Mouse (Mus musculus) gastrocnemius, postnatal 14 days (tissue): Measurements from ENCODE around the gene Astn1. TPM values are rescaled to one million over a fixed set of nuclear protein-coding genes. Genes with fewer than 3 reads are reported as not detected.

Source experiments
- DNase-seq: peaks from one replicate; pipeline ENCODE4 v3.0.0; 2021; ENCODE audit warnings: mixed read lengths
- intact Hi-C: fragments of 180-260 bp; cut with DNase I; formaldehyde crosslinking; loops from one replicate; pipeline ENCODE4 v1.15.1; 2025; ENCODE audit warnings: low total_unique reads
- total RNA-seq, 2 experiments: library from RNA; stranded (reverse); gene quantifications; 2 replicates each; pipeline ENCODE4 v1.2.3; 2021

Gene Astn1
- total RNA-seq, 2 experiments from 2014 or later: 0.38 to 0.39 TPM

DNA sequence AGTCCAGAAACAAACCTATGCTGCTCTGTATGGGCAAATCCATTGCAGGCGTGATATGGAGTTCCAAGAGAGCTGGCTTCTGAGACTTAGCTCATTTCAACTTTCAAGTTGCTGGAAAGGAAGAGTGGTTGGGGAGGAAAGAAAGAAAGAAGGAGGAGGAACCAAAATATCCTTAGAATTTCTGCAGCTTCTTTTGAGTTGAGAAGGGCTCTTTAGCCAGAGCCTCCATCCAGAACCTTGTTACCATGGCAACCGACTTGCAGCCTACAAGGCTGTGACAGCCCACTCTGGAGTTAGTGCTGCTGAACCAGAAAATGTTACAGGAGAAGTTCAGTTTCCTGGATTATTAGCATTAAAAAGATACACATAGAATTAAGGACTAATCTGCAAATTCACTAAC, 46.1 kb downstream of the Astn1 start:
- DNase-seq: no peak
- intact Hi-C loops: no loop called here

DNA sequence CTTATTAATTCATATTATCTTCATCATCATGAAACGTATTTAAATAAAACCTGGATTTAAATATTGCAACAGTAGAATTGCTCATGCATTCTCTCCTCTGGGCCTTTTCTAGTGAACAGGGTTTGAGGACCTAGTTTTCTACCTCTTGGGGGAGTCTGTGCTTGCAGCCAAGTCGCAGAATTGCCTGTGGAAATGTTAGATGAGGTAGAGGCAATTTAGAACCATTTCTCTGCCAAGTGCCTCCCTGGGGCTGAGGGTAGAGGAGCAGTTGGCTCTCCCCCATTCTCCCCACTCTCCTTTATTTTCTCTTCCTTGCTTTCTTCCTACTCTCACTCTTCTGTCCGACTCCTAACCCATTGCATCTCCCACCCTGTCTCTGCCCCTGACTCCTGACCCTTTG, 49.1 kb downstream of the Astn1 start:
- intact Hi-C loops: no loop called here
- DNase-seq: no peak

DNA sequence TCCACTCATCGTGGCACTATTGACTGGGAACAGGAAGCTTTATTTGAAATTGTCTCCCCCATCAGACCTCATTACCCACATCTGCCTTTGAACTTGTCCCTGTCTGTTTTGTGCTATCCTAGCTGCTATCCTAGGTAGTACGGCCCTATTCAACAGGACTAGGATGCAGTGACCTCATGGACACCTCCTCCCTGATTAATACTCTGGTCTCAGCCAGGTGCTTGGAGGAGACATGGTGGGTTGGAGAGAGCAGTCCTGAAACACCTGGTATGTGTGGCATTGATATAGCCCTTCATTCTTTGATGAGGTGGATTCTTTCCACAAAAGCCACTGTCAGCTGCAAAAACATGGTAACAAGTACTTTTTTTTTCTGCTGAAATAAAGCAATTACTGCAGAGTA, 52.1 kb downstream of the Astn1 start:
- intact Hi-C loops: no loop called here
- DNase-seq: no peak

- no peak for DNase-seq
- intact Hi-C loops: no loop called here
Measured at GRCm38 (mm10) chr1:158421451-158421850, 59.4 kb downstream of the Astn1 start.

GRCm38 (mm10) chr1:158422739-158423138, 60.7 kb downstream of the Astn1 start:
- intact Hi-C loops: no loop called here
- DNase-seq: no peak

- intact Hi-C loops: no loop called here
- DNase-seq: no peak
Measured at GRCm38 (mm10) chr1:158446071-158446470, 84.0 kb downstream of the Astn1 start.

- no peak for DNase-seq
- intact Hi-C loops: no loop called here
Measured at GRCm38 (mm10) chr1:158447956-158448355, 85.9 kb downstream of the Astn1 start.

DNA sequence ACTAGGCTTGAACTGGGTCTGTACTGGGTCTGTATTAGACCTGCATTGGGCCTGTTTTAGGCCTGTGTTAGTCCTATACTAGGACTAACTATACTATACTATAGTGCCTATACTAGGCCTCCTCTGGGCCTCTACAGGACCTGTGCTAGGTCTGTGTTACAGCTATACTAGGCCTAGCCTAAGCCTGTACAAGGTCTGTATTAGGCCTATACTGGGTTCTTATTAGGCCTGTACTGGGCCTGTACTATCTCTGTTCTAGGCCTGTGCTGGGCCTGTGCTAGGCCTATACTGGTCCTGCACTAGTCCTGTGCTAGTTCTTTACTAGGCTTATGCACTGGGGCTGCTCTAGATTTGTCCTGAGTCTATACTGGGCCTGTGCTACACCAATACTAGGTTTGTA, 90.6 kb downstream of the Astn1 start:
- no peak for DNase-seq
- intact Hi-C loops: no loop called here

- intact Hi-C loops: no loop called here
Measured at GRCm38 (mm10) chr1:158453587-158453986, 91.5 kb downstream of the Astn1 start.

GRCm38 (mm10) chr1:158463975-158464374, 101.9 kb downstream of the Astn1 start:
- no peak for DNase-seq
- intact Hi-C loops: no loop called here

More at GRCm38 (mm10) chr1:158453587-158453986, 91.5 kb downstream of the Astn1 start:
- no peak for DNase-seq

GRCm38 (mm10) chr1:158465286-158465685, 103.2 kb downstream of the Astn1 start:
- intact Hi-C loops: no loop called here
- DNase-seq: no peak

- intact Hi-C loops: no loop called here
- DNase-seq: no peak
Measured at GRCm38 (mm10) chr1:158477841-158478240, 115.8 kb downstream of the Astn1 start.

DNA sequence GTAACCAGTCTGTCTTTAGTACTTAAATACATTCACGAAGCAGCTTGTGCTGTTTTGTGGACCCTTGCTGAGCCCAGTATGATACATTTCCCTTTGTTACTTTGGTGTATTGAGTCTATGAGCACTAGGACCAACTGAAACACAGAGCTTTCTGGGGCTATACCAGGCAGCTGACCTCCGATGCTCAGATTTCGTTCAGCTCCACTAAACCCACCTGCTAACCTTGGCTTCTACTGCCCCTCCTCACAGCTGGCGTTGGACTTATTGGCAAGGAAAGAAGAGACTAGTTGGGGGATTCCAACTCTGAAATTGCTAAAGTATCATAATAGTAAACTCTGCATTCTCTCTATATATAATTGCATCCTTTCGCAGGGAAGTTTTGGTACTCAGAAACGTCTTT, 118.2 kb downstream of the Astn1 start:
- intact Hi-C loops: no loop called here
- DNase-seq: no peak

- DNase-seq: no peak
- intact Hi-C loops: no loop called here
Measured at GRCm38 (mm10) chr1:158483733-158484132, 121.7 kb downstream of the Astn1 start.

GRCm38 (mm10) chr1:158489521-158490021, 127.5 kb downstream of the Astn1 start:
- no peak for DNase-seq
- intact Hi-C loops: no loop called here

GRCm38 (mm10) chr1:158490175-158490574, 128.1 kb downstream of the Astn1 start:
- intact Hi-C loops: no loop called here
- DNase-seq: no peak

GRCm38 (mm10) chr1:158493289-158493688, 131.2 kb downstream of the Astn1 start:
- no peak for DNase-seq
- intact Hi-C loops: no loop called here

DNA sequence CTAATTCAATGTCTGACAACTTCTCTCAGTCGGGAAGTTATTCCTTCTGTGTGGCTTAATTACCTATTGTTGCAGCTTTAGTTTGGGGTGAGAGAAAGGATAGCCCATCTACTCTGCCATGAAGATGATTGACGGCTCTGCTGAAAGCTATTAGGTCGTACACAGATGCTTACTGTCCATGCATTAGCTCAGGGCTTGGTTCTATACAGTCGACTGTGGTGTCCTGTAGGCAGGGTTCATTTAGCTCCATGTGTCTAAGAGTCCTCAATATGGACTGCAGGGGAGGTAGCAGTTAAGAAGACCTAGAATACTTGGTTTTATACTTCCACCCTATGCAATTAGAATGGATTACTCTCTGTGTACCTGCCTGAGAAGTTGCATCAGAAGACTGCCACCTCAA, 138.1 kb downstream of the Astn1 start:
- DNase-seq: no peak
- intact Hi-C loops: no loop called here

DNA sequence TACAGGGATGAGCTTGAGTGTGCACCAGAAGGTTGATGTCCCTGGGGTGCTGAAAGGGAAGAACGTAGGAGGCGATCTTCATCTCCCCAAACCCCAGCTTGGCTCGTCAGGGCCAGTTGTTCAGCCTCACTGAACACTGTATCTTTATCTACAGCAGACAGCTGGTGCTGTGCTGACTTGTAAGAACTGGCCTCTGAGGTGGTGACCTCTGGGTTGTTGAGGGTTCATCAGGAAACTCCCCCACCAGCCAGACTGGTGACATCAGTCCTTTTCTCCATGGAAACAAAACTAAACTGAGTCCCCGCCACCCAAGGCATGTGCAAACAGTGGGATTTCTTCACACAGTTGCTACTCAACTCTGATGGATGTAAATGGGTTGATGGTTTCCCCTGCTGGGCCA, 138.9 kb downstream of the Astn1 start:
- intact Hi-C loops: no loop called here
- no peak for DNase-seq

GRCm38 (mm10) chr1:158507610-158508009, 145.5 kb downstream of the Astn1 start:
- intact Hi-C loops: no loop called here
- no peak for DNase-seq

DNA sequence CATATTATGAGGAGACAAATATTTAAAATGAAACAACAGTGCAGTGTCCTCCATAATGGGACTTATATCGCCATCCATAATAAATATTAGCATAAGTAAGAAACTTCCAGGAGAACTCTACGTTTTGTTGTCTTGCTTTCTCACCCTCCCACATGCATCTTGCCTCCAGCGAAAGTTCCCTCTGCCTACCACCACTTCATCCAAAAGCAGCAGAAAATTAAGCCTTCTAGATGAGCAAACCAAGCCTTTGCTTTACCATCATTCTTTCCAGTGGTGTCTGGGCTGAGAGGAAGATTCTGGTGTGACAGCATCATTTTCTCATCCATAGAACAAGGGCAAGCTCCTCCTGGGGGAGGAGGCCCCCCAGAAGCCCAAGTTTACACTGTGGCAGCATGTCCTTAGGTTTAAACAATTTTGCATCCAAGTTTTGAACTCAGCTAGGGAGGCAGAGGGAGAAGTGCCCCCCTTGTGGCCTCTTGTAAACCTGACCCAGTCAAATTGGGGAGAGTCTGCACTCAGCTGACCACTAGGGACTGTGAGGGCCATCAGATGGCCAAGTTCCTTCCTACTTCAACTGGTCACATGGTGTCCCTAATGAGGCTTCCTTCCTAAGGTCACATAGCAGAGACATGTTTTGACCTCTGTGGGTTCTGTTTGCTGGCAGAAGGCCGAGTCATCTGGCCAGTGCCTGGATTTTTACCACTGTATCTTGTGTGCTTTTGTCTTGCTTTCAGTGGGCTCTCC, 147.2 kb downstream of the Astn1 start:
- no peak for DNase-seq
- intact Hi-C loops: no loop called here
